Mouse (Mus musculus): ENCODE measurements around the gene Nt5dc3.

DNA sequence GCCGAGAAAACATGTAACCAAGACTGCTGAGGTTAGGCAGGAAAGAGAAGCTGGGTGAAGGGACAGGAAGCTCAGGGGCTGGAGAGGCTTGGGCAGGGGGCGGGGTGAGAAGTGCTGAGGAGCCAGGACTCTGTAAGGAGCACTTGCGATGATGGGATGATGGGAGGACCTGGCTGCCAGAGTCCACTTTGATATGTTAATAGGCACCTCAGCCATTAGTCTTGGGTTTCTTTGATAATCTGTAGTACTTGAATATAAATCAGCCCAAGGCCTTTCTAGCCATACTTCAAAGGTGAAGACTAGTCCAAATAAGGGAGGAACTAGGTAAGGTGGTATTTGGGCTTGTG, 16.4 kb upstream of the Nt5dc3 start:
- TF ChIP-seq GATA1 (IDR thresholded peaks at IDR 0.05; ENCODE audit: borderline replicate concordance, low read length) (no peak), FLI1 (IDR thresholded peaks at IDR 0.05; ENCODE audit: low read length) (no peak)
